Mouse (Mus musculus) forebrain, embryonic 16.5 days (tissue): ENCODE measurements around the gene Wnt9a. TPM values are rescaled to one million over a fixed set of nuclear protein-coding genes. Genes with fewer than 3 reads are reported as not detected.

Source experiments
- ATAC-seq: fragments of 200-750 bp; cut with Nextera tagmentation; 2 replicates; pipeline ENCODE4 v1.8.0; 2017; ENCODE audit warnings: mild to moderate bottlenecking, moderate library complexity
- H3K27ac ChIP-seq: fragments of 300-500 bp; sonication (generic); 2 replicates; pipeline ENCODE4 v1.5.1; 2014; ENCODE audit warnings: low read length, control low read depth
- H3K27me3 ChIP-seq: fragments of 300-500 bp; sonication (generic); replicated peaks from 2 replicates; pipeline ENCODE4 v1.6.1; 2014; ENCODE audit warnings: low read length; ENCODE audit not compliant: control insufficient read depth, insufficient read depth
- H3K36me3 ChIP-seq: fragments of 300-500 bp; sonication (generic); 2 replicates; pipeline ENCODE4 v1.6.1; 2014; ENCODE audit not compliant: control insufficient read depth, insufficient read depth
- H3K4me1 ChIP-seq: fragments of 300-500 bp; sonication (generic); replicated peaks from 2 replicates; pipeline ENCODE4 v1.6.1; 2014; ENCODE audit warnings: low read length; ENCODE audit not compliant: control insufficient read depth, insufficient read depth
- H3K4me2 ChIP-seq: fragments of 300-500 bp; sonication (generic); 2 replicates; pipeline ENCODE4 v1.6.1; 2014; ENCODE audit warnings: mild to moderate bottlenecking, low read length, control low read depth
- H3K4me3 ChIP-seq: fragments of 300-500 bp; sonication (generic); replicated peaks from 2 replicates; pipeline ENCODE4 v1.5.1; 2014; ENCODE audit warnings: mild to moderate bottlenecking, low read length, control low read depth
- H3K9ac ChIP-seq: fragments of 300-500 bp; sonication (generic); replicated peaks from 2 replicates; pipeline ENCODE4 v1.6.1; 2014; ENCODE audit warnings: low read depth, low read length, control low read depth
- H3K9me3 ChIP-seq: fragments of 300-500 bp; sonication (generic); 2 replicates; pipeline ENCODE4 v1.6.1; 2016; ENCODE audit warnings: low read length; ENCODE audit not compliant: control insufficient read depth
- WGBS: fragments of 180-500 bp; shearing (Covaris S2); extraction: QIAGEN DNeasy Blood & Tissue Kit; methylation state at CpG from one replicate; pipeline ENCODE4 v1.1.7; 2014; 5-methylcytosine and 5-hydroxymethylcytosine counted together
- polyA plus RNA-seq: library from polyadenylated mRNA; unstranded; fragments of >200 nt; fragmentation: Nextera tagmentation; extraction: Ambion mirVana; gene quantifications from 2 replicates; pipeline ENCODE4 v1.2.1, GENCODE M21; 2015

Wnt9a gene
- polyA plus RNA-seq, 1 experiment from 2014 or later: 1.5 TPM

DNA sequence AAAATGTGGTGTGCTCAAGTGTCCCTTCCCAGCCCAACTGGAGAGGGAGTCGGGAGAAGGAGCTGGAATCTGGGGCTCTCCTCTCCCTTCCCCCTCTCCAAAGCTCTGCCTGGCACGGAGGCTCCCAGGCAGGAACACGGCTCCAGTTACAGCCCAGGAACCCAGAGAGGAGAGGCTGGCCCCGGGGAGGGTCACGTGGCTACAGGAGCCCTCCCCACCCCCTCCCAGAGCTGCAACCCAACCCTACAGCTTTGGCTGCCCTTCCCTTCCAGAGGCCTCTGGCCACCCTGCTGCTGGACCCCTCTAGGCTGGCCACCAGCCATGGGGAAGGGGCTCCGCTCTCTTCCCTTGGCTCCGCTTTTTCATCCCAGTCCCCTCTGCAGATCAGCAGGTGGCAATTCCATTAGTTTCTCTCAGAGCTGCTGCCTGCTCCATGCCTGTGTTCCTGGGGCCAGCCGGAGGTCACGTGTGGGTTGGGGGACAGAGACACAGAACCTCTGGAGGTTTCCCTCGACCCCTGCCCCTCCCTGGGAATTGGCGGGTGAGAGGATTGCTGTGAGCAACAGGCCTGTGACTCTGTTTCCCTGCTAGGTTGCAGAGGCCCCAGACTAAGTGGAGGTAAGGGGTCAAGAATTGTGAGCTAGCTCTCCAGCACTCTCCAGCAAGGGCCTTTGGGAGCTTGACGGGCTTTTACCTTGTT is 2.5 kb downstream of the Wnt9a start:
- WGBS: 16% methylated on average over 10 of the region's 12 CpGs
- Histone ChIP-seq H3K27ac (no peak overlapping the region), H3K9ac (no peak overlapping the region), H3K27me3 (peaks cover 40% of the 10 kb centered on the region), H3K4me3 (no peak overlapping the region), H3K9me3 (no peaks in the 10 kb centered on the region), H3K36me3 (no peaks in the 10 kb centered on the region), H3K4me1 (peaks cover 48% of the 10 kb centered on the region), H3K4me2 (no peak overlapping the region)
- no peak for ATAC-seq

DNA sequence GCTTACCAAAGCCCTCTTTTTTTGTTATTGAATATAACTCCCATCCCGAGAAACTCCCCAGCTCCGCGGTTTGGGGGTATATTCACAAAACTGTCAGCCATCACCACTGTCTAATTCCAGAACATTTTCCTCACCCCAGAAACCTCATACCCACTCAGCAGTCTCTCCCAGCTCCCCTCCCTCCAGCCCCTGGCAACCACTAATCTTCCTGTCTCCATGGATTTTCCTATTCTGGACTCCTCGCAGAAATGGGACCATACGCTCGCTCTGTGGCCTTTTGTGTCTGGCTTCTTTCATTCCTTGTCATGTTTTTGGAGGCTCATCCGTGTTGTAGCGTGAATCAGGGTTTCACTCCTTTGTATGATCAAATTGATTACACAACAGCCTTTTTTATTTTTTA is 3.2 kb downstream of the Wnt9a start:
- Histone ChIP-seq H3K4me3 (no peak overlapping the region), H3K4me2 (no peak overlapping the region), H3K9me3 (no peaks in the 10 kb centered on the region), H3K36me3 (no peaks in the 10 kb centered on the region), H3K27me3 (peaks cover 36% of the 10 kb centered on the region), H3K9ac (no peak overlapping the region), H3K27ac (no peak overlapping the region), H3K4me1 (peaks cover 48% of the 10 kb centered on the region)
- WGBS: 20% methylated on average over 8 of the region's 8 CpGs
- no peak for ATAC-seq

DNA sequence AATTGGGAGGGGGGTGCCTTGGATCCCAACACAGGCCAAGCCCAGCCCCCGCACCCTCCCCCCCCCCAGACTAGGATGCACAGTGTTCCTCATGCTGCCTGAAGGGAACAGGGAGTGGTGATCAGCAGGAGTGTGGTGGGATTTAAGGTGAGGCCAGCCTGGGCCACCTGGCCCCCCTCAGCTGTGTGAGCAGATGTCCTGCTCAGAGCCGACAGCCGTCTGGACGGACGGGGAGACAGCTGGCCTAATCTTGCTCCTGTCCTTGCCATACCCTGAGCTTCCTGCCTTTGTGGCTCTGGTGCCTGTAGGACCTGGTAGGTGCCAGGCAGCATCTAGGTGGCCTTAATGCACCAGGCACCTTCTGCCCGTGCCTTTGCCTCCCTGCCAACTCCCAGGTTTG is 5.3 kb downstream of the Wnt9a start:
- no peak for ATAC-seq
- Histone ChIP-seq H3K27me3 (peaks cover 21% of the 10 kb centered on the region), H3K9ac (no peak overlapping the region), H3K4me2 (no peak overlapping the region), H3K4me1 (peaks cover 28% of the 10 kb centered on the region), H3K9me3 (no peaks in the 10 kb centered on the region), H3K4me3 (no peak overlapping the region), H3K27ac (no peak overlapping the region), H3K36me3 (no peaks in the 10 kb centered on the region)
- WGBS: 63% methylated on average over 6 of the region's 6 CpGs

DNA sequence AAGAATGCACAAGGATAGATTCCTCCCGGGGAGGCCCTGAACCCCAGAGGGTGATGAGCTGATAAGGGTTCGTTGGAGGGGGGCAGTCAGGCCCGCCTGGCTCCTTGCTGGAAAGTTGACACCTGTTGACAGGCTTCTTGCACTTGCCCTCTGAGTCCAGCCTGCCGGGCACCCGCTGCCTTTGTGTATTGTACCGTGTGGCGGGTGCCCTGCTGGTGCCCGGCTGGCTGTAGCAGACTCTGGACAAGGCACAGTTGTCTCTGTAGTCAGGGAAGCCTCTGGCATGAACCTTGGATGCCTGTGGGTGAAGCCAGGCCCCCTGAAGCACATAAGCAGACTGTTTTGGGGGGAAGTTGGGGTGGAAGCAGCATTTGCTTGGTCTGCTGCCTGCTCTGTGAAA is 5.8 kb downstream of the Wnt9a start:
- H3K36me3 ChIP-seq: no peaks in the 10 kb centered on the region
- H3K27me3 ChIP-seq: peaks cover 17% of the 10 kb centered on the region
- no peak overlapping the region for H3K27ac ChIP-seq
- H3K4me1 ChIP-seq: peaks cover 23% of the 10 kb centered on the region
- H3K9me3 ChIP-seq: no peaks in the 10 kb centered on the region
- H3K9ac ChIP-seq: no peak overlapping the region
- no peak for ATAC-seq
- 58% methylated on average over 8 of the region's 8 CpGs for WGBS
- no peak overlapping the region for H3K4me2 ChIP-seq
- no peak overlapping the region for H3K4me3 ChIP-seq

DNA sequence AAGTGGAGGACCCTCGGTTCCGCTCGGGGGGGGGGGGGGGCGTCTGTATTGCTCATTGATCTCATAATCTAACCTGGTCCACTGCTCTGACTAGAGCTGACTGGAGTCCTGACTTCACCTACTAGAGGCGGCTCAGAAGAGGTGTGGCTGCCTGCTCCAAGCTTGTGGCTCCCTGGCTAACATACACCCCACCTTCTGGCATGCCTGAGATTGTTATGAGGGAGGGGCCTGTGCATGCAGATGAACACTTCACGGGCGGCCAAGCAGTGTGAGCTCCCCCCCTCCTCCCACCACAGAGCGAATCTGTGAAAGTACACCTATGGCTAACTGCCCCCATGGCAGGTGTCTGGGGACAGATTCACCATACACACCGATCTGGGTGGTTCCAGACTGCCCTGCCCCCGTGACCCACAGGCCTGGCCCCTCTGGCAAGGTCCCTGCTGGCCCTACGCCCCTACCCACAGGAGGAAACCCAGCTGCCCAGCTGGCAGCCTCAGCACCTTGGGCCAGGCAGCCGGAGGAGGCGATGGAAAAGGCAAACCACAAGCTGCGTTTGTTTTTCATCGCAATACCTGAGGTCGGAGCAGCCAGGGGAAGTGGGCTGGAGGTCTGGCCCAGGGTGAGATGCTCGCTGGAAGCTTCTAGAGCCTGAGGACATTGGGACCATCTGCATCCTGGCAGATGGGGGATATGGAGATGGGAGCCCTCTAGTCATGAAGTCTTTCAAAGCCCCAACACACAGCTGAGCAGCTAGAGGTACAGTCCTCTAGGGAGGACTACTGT is 6.5 kb downstream of the Wnt9a start:
- ATAC-seq: no peak
- 58% methylated on average over 17 of the region's 17 CpGs for WGBS

DNA sequence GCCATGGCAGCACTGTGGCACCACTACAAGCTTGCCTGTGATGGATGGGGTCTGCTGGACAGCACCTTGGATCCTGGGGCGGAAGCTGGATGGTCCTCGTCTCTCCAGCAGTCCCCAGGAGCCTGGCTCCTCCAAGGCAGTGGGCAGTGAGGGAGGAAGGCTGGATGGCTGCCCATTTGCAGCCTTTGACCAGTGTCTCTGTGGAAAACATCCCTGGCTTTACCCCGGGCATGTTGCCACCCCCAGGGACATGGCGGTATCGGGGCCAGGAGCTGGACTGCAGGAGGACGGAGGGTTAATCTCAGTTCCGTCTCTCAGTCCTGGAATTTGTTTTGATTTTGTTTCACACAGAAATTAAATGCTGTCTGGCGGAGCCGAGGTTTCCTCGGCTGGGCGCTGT is 7.2 kb downstream of the Wnt9a start:
- Histone ChIP-seq H3K4me2 (no peak overlapping the region), H3K4me3 (no peak overlapping the region), H3K27ac (no peak overlapping the region), H3K27me3 (peaks cover 4% of the 10 kb centered on the region; the same call in 1 of the 2 replicates), H3K4me1 (peaks cover 12% of the 10 kb centered on the region), H3K9me3 (no peaks in the 10 kb centered on the region), H3K36me3 (no peaks in the 10 kb centered on the region), H3K9ac (no peak overlapping the region)
- WGBS: 48% methylated on average over 11 of the region's 11 CpGs
- ATAC-seq: no peak

More for the DNA sequence above, 6.5 kb downstream of the Wnt9a start:
- H3K4me1 ChIP-seq: peaks cover 16% of the 10 kb centered on the region
- H3K27ac ChIP-seq: no peak overlapping the region
- H3K36me3 ChIP-seq: no peaks in the 10 kb centered on the region
- no peak overlapping the region for H3K4me3 ChIP-seq
- peaks cover 10% of the 10 kb centered on the region for H3K27me3 ChIP-seq
- no peaks in the 10 kb centered on the region for H3K9me3 ChIP-seq
- H3K9ac ChIP-seq: no peak overlapping the region
- H3K4me2 ChIP-seq: no peak overlapping the region

DNA sequence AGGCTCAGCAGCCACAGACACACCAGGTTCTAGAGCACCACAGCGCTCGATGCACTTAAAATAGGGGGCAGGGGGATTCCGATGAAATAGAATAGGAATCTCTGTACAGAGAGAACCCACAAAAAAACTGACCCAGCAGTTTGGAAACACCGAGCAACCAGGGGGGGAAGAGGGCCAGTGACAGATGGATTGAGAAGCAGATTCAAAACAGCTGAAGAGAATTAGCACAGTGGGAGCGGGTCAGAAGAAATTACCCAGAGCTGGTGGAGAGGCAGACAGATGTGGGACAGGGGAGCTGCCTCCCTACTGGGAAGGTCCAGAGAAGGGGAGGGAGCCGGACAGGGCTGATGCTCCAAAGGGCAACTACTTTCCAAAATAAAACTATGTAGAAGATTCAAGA is 9.8 kb downstream of the Wnt9a start:
- no peaks in the 10 kb centered on the region for H3K27me3 ChIP-seq
- H3K4me2 ChIP-seq: no peak overlapping the region
- no peak for ATAC-seq
- H3K36me3 ChIP-seq: no peaks in the 10 kb centered on the region
- H3K9ac ChIP-seq: no peak overlapping the region
- H3K9me3 ChIP-seq: 0 out of 2 replicates have a peak, but pooled peaks cover under 1% of the 10 kb centered on the region
- WGBS: 66% methylated on average over 6 of the region's 6 CpGs
- no peak overlapping the region for H3K4me3 ChIP-seq
- H3K27ac ChIP-seq: no peak overlapping the region
- peaks cover 4% of the 10 kb centered on the region; the same call in 1 of the 2 replicates for H3K4me1 ChIP-seq

DNA sequence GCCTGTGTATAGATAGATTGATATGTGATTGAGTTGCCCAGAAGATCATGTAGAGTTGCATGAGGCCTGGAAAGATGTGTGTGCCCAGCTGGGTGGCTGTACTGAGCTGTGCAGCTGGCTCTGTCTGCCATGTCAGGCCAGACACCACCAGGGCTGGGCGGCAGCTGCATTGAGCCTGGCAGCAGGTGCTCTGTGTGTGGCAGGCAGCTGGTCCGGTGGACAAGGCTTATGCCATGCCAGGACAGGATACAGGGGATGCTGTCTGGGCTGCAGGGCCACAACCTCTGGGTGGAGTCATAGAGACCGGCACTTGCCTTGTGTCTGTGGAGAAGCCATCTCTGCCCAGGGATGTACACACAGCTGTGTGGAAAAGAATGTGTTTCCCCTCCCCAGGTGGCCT is 16.3 kb downstream of the Wnt9a start:
- ATAC-seq: no peak
- Histone ChIP-seq H3K27ac (no peak overlapping the region), H3K4me2 (no peak overlapping the region), H3K36me3 (no peaks in the 10 kb centered on the region), H3K27me3 (no peaks in the 10 kb centered on the region), H3K9me3 (0 out of 2 replicates have a peak, but pooled peaks cover 2% of the 10 kb centered on the region), H3K9ac (no peak overlapping the region), H3K4me3 (no peak overlapping the region), H3K4me1 (no peaks in the 10 kb centered on the region)
- 73% methylated on average over 3 of the region's 3 CpGs for WGBS

DNA sequence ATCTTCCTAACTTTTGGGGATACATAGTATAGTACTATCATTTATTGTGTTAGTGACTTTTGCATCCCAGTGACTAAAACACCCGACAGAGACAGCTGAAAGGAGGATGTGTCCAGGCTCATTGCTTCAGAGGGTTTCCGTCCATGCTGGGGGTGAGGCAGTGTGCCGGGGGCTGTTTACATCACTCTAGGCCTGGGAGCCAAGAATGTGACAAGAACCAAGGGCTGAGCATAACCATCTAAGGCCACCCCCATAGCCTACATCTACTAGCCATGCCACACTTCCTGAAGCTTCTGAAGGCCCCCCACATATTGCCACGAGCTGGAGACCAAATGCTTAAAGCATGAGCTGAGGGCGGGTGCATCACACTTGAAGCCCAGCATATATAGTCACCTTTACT is 18.0 kb downstream of the Wnt9a start:
- Histone ChIP-seq H3K27me3 (no peaks in the 10 kb centered on the region), H3K27ac (no peak overlapping the region), H3K4me3 (no peak overlapping the region), H3K9me3 (0 out of 2 replicates have a peak, but pooled peaks cover 2% of the 10 kb centered on the region), H3K36me3 (no peaks in the 10 kb centered on the region), H3K9ac (no peak overlapping the region), H3K4me2 (no peak overlapping the region), H3K4me1 (no peaks in the 10 kb centered on the region; the same call in 1 of the 2 replicates)
- 74% methylated on average over 5 of the region's 5 CpGs for WGBS
- no peak for ATAC-seq
